Mouse (Mus musculus) gonadal fat pad, adult 2 months (tissue): ENCODE results near the gene Dspp. TPM values are rescaled to one million over a fixed set of nuclear protein-coding genes. Genes with fewer than 3 reads are reported as not detected.
A peak's percentile ranks its signal among the peaks of the same experiment; 100 is the strongest.

ENCODE experiments used
- DNase-seq: peaks from one replicate; pipeline ENCODE4 v3.0.0-alpha.2; 2012; ENCODE audit warnings: low read depth
- polyA plus RNA-seq: library from polyadenylated mRNA; depleted of rRNA; stranded (reverse); fragments of >200 nt; gene quantifications from 2 replicates; pipeline ENCODE4 v1.2.3, GENCODE M21; 2012; rRNA removed

Dspp gene
- polyA plus RNA-seq: not detected in 2 replicates

DNA sequence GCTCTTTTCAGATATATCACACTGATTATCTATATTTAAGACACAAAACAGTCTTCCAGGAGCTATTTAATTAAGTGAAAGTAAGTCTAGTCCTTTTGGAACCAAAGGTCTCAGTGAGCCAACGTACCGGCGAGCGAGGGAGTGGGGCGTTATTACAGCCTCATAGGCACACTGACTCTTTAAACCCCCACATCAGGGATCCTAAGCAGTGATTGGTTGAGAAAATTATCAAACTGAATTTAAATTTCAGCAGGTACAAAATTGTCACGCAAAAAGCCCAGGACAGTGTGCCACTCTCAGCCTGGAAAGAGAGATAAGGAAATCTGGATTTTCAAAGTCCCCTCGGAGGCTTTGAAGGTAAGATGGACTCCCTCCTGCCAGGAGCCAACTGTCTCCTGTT lies at the start of gene Dspp:
Gene Dspp, plus strand, starts transcription at position 301 of the 400 bp plus-strand sequence.
- no peak for DNase-seq

DNA sequence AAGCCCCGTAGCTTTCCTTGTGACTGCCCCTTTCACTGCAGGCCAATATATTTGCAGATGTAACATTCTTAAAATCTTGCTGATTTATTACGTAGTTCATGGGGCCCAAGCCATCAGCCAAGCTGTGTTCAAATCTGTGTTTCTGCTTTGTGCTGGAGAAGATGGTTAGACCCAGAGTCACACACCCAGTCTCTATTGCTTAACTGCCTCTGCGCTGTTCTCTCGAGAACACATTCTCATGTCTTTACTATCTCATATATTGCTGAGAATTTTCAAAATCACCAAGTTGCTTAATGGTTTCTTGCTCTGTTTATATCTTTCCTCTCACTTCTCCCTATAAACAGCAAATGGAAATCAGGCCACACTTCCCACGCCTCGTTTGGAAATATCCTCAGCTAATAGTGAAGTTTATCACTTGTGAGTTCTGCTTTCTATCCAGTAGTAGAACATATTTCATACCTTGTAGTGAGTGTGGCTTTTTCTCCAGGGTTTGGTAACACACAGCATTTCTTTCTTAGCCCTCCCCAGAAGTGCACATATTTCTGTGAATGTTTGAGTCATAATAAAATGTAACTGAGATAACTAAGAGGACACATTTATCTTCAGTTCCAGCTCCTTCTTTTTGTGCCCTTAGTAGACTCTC lies 46.4 kb upstream of the Dspp start:
- no peak for DNase-seq

DNA sequence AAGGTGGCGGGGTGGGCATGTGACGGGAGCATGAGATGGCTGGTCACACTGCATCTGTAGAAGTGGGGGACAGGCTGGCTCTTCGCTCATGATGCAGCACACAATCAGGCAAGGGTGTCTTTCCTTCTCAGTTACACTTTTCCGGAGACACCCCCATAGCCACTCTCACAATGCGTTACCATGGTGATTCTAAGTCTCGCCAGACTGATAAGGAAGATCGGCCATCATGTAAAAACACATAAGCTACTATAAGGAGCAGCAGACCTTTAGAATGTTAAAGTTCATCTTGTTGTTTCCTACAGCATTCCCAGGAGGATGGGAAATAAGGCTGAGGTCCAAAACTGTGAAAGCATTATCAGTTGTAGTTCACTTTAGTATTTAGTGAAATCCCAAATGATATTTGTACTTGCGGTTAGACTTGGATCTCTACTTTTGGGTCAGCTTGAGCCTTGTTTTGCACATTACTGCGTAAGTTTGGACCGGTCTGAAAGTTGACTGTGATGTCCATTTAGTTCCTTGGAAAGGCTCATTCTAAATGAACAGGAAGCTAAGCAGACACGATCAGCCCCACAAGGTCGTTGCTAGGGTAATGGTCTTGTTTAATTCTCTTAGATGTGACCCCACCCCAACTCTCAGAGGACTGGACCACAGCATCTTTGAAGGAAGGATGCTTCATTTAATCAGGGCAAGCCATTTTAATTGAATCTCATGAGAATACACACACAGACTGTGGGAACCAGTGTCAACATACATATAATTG lies 43.8 kb upstream of the Dspp start:
- no peak for DNase-seq

DNA sequence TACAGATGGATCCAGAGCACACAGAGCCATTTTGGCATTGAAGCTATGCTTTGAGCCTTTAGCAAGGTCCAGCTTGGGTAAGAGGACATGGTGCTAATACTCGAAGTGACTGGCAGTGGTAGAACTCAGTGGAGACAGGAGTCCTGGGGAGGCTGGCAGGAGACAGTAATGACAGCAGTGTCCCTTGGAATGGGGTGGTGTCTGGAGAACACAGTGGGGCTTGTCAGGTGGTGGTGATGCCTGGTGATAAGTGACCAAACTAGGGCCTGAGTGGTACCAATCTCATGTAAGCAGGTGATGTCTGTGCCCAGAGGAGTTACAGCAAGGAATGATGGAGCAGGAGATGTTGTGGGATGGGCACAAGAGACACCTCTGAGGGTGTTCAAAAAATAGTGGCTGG lies 43.2 kb upstream of the Dspp start:
- DNase-seq: no peak

DNA sequence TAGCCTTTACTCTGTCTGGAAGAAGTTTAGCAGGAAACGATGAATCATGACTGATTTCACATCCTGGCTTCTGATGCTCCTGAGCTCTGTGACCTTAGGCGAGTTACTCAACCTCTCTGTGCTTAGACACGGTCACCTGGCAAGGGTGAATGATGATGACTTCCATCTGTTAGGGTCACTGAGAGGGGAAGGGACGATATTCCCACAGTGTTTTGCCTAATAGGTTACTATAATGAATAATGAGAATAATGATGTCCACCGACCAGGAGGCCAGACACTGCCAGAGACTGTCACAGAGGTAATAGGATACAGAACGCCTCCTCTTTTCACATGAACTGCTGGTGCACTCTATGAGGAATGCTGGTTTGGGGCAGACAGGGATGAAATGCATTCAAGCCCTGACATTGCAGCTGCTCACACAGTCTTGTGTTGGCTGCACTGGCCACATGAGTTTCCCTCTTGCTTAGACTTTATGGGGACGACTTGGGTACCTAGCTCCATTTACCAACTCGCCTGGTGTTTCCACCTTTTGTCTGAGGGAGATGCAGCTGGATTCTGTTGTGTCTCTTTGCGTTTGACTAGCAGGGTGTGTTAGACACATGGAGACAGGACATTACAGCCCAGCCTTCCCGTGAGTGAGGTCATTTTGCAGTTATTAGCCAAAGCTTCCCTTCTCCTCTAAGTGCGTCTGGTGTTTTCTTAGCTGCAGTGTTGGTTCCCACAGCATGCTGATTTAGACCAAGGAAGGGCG lies 42.1 kb upstream of the Dspp start:
- DNase-seq: peak; percentile 72

DNA sequence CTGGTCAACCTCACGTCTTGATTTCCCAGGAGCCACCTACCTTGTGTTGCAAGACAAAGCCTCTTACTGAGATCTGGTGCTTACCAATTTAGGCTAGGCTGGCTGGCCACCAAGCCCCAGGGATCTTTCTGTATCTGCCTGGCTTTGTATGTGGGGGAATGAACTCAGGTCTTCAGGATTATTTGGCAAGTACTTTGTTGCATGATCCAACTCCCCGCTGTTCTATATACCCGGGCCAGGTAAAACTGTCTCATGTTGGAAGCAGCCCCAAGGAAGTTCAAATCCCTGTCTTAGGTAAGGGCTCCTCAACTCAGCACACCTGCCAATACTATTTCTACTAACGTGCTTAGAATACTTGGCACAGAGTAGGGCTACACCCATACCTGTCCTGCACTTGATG lies 39.6 kb upstream of the Dspp start:
- DNase-seq: peak; percentile 92

DNA sequence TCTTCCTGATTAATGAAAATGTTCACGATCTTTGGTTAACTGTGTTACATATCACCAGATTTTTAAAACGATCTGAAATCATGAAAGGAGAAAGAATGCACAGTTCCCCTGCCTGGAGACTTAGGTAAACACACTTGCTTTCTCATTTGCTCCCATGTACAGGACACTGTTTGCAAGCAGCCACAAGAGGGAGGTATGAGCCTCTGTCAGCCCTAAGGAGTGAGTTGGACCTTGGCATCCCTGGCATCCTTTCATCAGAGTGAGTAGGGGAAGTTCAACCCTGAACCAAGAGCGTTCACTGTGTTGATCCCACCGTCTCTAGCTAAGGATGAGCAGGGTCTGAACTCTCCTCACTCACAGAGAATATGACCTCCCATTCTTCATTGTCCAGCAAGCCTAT lies 39.0 kb upstream of the Dspp start:
- DNase-seq: no peak

DNA sequence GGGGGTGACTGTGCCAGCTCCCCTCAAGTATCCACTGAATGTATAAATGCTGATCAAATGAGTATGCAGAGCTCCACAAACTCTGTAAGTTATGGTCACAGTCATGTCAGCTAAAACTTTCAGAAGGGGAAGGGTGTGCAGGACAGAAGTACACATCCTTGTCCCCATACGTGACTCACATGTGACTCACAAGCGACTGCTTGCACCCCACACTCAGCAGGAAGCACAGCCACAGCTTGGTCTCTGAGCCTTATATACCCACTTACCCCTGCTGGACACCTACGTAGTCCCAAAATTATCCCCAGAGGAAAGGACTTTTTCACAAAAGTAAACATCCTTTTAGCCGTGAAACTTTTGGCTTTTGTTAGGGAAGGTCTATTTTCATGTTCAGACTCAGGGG lies 36.8 kb upstream of the Dspp start:
- DNase-seq: no peak

DNA sequence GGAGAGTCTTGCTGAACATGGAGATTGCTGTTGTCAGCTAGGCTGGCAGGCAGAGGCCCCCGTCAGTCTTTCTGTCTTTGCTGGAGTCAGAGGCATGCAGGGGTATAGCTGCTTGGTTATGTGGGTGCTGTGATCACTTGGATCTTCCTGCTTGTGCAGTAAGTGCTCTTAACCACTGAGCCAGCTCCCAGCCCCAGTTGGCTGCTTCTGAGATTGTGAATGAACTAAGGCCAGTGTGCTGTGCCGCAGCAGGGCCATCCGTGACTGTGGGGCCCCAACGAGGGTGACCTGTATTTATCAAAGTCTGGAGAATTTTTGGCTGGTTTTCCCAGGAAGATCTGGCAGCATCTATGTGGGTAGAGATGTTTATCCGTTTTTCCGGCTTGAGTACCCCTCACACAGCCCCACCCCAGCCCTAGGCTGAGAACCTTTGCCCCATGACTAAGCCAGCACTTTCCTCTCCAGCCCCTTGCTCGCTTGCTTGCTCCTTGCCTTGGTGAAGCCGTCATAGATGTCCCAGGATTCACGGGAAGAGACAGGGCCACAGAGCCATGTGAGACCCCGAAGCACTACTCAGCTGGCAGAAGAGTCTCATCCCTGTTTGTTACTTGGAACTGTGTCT lies 32.5 kb upstream of the Dspp start:
- no peak for DNase-seq

DNA sequence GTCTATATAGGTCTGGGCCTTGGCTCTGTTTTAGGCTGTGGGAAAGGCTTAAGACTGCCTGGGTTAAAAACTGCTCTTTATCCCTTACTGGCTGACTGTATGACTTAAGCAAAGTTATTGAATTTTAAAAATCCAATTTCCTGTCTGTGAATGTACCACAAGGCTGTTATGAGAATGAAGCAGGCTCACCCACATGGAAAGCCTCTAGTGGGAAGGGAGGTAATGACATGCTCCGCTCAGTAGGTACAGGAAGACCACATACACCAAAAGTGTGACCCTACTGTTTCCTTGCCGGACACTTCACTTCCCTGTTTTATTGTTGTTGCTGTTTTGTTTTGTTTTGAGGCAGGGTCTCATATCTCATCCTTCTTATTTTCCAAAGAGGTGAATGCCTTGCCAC lies 29.4 kb upstream of the Dspp start:
- no peak for DNase-seq

DNA sequence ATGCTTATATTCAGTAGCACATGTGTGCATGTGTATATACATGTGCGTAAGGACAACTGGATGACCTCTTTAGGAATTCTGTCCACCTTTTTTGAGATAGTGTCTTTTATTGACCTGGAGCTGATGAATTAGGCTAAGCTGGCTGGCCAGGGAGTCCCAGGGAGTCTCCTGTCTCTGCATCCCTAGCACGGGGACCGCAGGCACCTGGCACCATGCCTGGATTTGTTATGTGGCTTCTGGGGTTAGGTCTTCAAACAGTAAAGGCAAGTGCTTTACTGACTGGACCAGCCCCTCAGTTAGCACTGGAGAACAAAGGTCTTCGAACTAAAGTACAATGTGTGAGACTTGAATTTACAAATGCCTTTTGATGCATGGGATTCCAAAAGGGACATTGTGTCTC lies 26.5 kb upstream of the Dspp start:
- no peak for DNase-seq

DNA sequence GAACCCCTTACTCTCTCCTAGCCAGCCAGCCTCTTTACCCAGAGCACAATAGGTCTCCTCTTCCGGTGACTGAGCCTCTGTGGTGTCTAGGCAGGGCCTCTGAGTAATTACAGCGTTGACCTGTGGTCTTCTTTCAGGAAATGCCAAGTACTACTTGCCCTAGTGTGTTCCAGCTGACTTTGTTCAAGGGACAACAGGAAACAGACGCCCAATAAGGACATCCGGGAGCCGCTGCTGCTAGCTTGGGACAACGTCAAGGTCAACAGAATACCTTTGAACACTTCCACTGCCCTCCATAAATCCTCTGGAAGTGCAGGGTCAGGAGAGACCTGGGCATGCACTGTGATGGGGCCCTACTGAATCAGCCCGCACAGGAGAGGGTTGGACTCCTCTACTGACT lies 21.2 kb upstream of the Dspp start:
- no peak for DNase-seq

DNA sequence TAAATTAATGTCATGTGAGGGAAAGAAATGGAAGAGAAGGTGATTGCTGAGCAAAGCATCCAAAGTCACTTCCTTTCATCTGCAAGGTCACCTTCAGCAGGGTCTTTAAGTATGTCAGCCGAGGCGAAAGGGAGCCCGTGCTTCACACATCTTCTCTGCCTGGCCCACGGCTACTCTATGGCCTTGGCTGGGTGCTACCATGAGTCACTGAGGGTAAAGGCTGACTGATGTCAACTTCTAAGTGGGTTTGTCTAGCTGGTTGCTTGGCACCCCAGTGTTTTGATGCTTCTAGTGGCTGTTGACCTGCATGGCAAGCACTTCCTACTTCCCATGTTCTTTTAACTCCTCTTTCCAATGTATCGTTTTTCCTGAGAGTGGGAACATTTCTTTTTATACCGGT lies 20.3 kb upstream of the Dspp start:
- no peak for DNase-seq

DNA sequence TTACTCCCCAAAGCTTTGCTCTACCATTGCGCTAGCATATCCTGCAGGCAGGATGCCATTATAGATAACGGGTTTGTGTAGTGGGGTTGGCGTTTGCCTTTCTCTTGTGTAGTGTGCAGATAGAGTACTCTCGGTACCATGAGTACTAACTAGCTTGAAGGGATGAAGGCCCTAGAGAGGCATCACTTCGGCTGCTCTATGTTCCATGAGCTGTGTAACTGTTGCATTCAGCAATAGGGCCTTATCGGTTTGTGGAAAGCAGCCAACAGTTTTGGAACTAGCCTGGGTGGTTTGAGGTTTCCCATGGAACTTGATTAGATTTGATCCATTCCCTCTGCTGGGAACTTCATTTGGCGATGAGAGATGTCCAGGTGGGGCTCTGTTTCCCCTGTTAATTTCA lies 12.8 kb upstream of the Dspp start:
- no peak for DNase-seq

DNA sequence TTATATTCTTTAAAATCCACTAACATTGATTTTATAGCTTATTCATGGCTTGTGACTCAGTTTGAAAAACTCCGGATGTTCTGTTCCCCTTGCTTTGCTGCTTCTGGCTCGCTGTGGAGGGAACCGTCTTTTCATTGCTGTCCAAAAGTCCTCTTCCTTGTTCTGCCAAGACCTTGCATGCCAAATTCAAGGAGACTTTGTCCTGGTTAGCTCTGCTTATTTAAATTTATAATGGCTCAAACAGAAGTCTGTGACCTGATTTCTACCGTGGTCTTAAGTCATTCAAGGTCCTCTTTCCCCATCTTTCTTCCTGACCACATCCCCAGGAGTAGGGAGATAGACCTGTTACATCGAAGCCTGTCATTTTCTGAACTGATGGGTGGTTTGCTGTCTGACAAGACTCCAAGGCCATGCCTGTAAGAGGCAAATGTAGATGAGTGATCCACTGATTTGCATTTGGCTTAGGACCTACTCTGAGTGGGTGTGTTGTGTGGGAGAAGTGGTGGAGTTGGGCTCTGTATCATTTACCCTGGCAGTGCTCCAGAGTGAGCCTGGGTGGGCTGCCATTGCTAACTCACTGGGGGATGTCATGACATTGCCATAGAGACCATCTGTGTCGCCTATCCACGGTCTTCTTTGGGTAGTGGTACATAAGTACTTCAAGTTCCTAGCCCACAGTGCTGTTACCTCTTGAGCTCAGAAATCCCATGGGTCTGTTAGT lies 12.0 kb upstream of the Dspp start:
- no peak for DNase-seq

DNA sequence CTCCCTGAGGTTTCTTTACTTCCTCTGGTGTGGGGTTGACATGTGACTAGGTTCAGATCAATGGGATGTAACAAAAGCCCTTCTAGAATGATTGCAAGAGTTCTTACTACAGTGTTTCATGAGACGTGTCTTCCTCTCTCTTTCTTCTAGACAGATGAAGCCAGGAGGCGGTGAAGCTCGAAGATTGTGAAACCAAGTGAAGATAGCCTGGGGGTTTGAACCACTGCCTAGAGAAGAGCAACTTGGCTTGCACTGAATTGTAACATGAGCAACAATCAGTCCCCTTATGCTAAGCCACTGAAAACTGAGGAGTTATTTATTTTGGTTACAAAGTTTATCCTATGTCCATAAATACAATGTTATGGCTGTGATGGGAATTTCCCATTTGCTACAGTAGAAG lies 9.9 kb upstream of the Dspp start:
- peak; percentile 64 for DNase-seq

DNA sequence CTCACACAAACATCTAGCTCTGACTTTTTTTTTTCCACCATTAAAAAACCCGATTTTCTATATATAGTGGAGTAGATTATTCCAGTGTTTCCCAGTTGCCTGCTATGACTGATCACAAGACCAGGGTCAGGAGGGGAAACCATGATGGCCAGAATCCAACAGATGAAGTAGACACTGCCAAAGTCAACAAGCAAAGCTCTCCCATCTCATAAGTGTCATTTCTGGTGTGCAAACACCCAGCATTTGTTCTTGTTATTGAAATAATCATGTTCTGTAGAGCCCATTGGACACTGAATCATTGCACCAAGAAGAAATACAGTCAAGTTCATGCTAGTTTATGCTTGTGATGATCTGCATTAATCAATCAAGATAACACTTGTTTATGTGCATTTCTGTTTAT lies 9.1 kb upstream of the Dspp start:
- no peak for DNase-seq

DNA sequence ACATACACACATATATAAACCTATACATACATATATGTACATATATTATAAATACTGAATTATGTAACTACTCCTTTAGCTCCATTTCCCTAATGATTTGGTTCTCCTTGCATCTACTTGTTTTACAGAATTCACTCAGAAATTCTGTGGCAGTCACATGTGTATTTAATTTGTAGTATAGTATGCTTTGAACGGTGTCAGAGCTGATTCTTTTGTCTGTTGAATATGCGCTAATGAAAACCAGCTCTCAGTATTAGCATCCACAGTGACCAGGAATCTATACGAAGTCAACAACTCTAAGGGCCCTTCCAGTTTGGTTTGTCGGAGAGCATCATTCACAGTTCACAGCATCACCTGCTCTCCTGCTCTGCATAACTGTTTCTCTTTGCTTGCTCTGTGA lies 7.0 kb upstream of the Dspp start:
- no peak for DNase-seq

DNA sequence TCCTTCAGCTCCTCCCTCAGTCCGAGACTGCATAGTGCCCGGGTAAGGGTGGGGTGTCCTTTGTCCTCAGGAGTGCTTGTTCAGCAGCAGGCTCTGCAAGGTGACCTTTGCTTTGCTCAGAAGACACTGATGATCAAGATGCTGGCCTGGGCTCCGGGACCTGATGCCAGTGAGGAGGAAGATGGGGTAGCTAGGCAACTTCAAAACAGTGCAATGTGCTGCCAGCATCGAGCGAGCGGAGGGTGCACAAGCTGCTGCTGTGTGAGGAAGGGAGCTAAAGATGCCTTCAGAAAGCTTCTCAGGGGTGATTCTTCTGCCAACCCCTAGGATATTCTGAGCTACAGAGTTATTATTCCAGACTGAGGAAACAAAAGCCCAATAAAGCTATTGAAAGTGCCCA lies 2.6 kb downstream of the Dspp start:
- DNase-seq: no peak

DNA sequence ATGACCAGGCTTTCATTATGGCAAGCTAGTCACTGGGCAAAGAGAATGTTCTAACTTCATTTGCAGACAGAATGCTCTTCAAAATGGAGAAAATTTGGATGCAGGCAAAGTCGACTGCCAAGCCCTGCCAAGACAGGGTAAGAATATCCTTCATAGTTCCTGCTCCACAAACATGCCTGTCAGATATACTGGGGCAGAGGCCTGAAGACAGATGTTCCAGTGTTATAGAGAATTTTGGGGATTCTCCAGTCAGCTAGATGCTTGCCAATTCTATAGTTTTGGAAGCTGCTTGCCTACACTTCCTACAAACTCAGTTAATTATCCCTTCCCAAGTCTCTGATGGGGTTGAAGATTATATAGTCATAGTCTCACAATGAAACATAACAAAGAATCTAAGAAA lies 13.2 kb downstream of the Dspp start:
- DNase-seq: no peak

DNA sequence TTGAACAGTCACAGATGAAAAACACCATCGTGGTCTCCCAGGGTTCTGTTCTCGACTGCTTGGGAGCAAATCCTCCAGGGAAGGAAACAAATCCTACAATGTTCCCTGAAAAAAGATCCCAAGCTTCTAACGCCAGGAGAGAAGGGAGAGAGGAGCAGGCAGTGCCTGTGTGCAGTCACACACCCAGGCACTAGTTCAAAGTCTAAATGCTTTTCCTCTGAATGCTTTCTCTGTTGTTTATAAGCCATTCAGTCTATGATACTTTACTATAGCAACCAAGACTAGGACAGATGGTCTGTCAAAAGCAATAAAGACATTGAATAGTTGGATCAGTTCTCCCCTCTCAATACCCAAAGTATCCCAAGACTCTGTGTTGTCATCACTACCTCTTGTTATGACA lies 16.8 kb downstream of the Dspp start:
- no peak for DNase-seq

DNA sequence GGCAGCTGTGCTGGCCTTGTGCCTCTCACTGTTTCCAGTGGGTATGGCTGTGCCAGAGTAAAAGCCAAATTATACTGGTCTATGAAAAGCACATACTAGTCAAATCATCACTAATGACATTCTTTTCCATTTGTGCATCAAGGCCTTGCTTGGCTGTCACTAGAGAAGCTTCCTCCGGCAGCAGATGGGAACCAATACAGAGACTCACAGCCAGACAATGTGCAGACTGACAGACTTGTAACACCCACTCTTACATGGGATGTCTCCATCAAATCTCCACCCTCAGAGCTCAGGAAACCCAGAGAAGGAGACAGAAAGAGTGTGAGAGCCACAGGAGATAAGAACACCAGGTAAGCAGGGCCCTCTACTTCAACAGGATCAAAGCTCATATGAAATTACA lies 24.6 kb downstream of the Dspp start:
- DNase-seq: no peak
